Mouse (Mus musculus): ENCODE results near the gene Hs2st1. TPM values are rescaled to one million over a fixed set of nuclear protein-coding genes. Genes with fewer than 3 reads are reported as not detected.
A peak's percentile ranks its signal among the peaks of the same experiment; 100 is the strongest.
"Not testable (repeated sequence)": the region's sequence is repeated elsewhere in the genome, so short reads cannot be mapped to it uniquely, and the experiment has no call there.

Gene Hs2st1
- total and polyA plus RNA-seq, 2 experiments from 2014 or later, result 14.1 to 57.7 TPM

DNA sequence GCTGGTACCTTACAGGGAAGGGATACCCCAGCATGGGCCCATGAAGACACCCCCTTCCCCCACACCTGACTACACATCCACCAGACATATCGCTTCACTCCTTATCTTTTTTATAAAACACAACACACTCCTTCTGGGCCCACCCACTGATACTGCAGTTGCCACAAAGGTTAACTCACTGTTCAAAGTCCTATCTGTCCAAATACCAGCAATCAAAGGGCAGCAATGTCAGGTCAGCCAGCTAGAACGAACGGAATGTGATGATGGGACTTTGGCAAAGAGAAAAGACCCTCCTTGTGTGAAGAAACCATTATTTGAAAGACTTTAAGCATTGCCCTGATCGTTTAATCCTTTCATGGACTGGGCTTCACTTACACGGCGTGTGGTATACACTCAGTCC is 42.4 kb upstream of the Hs2st1 start:
- H3K9me3 ChIP-seq (ENCODE audit: low read length), result no peaks in the 10 kb centered on the region
- H3K27me3 ChIP-seq (ENCODE audit: insufficient read depth, low read length), result no peaks in the 10 kb centered on the region
- no peak overlapping the region for H3K4me2 ChIP-seq (ENCODE audit: low read depth)
- 63% methylated on average over 6 of the region's 6 CpGs for WGBS
- H3K9ac ChIP-seq, result no peak overlapping the region
- 0 out of 2 replicates have a peak, but pooled peaks cover 3% of the 10 kb centered on the region for H3K4me1 ChIP-seq (ENCODE audit: insufficient read depth)
- no peak for TF ChIP-seq CTCF (IDR thresholded peaks at IDR 0.05; ENCODE audit: low read depth)
- ATAC-seq, result no peak
- H3K36me3 ChIP-seq (ENCODE audit: insufficient read depth), result no peaks in the 10 kb centered on the region
- no peak for DNase-seq
- no peak overlapping the region for H3K27ac ChIP-seq (ENCODE audit: low read depth, low read length)
- H3K4me3 ChIP-seq (ENCODE audit: low read depth, low read length), result no peak overlapping the region

DNA sequence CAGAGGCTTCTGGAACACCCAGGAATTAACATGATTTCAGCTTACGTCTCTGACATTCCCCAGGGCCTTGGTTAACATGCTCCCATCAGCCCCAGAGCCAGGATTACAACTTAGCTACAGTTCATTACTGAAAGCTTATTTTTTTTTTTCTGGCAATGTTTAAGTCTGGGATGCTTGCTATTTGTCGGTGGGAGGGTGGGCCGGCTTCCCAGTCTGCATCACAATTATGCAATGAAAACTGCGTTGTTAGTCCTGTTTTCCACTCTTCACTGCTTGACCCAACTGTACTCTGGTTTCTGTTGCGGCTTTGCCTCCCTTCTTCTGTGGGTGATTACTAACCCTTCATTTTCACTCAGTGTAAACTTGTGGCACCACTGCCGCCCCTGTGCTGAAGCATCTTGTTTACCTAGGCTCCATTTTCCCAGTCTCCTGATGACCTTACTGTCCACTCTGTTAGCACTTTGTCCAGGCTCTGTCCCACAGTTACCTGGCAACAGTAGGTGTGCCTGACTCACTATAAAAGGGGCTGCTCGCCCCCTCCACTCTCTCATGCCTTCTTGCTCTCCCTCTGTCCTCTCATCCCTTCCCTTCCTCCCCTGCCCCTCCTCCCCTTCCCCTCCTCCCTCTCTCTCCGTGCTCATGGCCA is 41.8 kb upstream of the Hs2st1 start:
- DNase-seq (no peak), ATAC-seq (no peak; the same call in 1 of the 2 replicates)

DNA sequence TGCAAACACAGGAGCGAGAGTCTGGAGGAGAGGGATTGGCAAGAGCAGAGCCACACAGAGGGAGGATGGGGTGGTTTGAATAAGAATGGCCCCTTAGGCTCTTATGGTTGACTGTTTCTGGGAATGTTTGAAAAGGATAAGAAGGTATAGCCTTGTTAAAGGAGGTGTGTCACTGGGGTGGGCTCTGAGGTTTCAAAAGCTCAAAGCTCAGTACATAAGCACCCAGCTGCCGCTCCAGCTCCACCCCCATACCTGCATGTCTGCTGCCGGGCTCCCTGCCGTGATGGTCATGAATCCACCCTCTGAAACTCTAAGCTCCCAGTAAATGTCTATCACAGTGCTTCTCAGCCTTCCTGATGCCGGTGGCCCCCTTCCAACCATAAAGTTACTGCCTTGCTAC is 40.8 kb upstream of the Hs2st1 start:
- Histone ChIP-seq H3K4me1 (ENCODE audit: insufficient read depth) (no peaks in the 10 kb centered on the region), H3K4me2 (ENCODE audit: low read depth) (no peak overlapping the region), H3K9ac (no peak overlapping the region), H3K9me3 (ENCODE audit: low read length) (no peaks in the 10 kb centered on the region), H3K27me3 (ENCODE audit: insufficient read depth, low read length) (no peaks in the 10 kb centered on the region), H3K4me3 (ENCODE audit: low read depth, low read length) (no peak overlapping the region), H3K27ac (ENCODE audit: low read depth, low read length) (no peak overlapping the region), H3K36me3 (ENCODE audit: insufficient read depth) (no peaks in the 10 kb centered on the region)
- 52% methylated on average over 5 of the region's 5 CpGs for WGBS
- TF ChIP-seq CTCF (IDR thresholded peaks at IDR 0.05; ENCODE audit: low read depth), result no peak
- DNase-seq (no peak), ATAC-seq (no peak)

More for the DNA sequence above, 41.8 kb upstream of the Hs2st1 start:
- Histone ChIP-seq H3K4me1 (ENCODE audit: insufficient read depth) (0 out of 2 replicates have a peak, but pooled peaks cover under 1% of the 10 kb centered on the region), H3K9me3 (ENCODE audit: low read length) (no peaks in the 10 kb centered on the region), H3K36me3 (ENCODE audit: insufficient read depth) (no peaks in the 10 kb centered on the region), H3K27me3 (ENCODE audit: insufficient read depth, low read length) (no peaks in the 10 kb centered on the region), H3K4me2 (ENCODE audit: low read depth) (no peak overlapping the region), H3K9ac (no peak overlapping the region), H3K4me3 (ENCODE audit: low read depth, low read length) (no peak overlapping the region), H3K27ac (ENCODE audit: low read depth, low read length) (no peak overlapping the region)
- 26% methylated on average over 8 of the region's 8 CpGs for WGBS
- no peak for TF ChIP-seq CTCF (IDR thresholded peaks at IDR 0.05; ENCODE audit: low read depth)

DNA sequence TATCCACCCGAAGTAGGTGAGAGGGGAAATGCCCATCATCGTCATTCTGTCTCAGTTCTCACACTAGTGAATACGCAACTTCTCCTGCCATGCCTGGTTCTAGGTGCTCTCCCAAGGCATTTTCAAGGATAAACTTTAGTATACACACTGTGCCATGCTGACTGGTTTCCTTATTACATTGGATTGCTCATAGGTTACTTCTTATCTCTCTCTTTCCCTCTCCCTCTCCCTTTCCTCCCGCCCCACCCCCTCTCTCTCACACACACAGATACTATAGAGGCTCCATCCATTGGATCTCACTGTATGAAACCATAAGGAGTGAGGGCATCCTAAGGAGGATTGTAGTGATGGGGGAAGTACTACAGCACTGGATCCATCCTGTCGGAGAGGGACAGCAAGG is 38.1 kb upstream of the Hs2st1 start:
- H3K27ac ChIP-seq (ENCODE audit: low read depth, low read length), result no peak overlapping the region
- no peak overlapping the region for H3K9ac ChIP-seq
- H3K36me3 ChIP-seq (ENCODE audit: insufficient read depth), result no peaks in the 10 kb centered on the region
- TF ChIP-seq CTCF (IDR thresholded peaks at IDR 0.05; ENCODE audit: low read depth), result no peak
- H3K4me2 ChIP-seq (ENCODE audit: low read depth), result no peak overlapping the region
- no peak overlapping the region for H3K4me3 ChIP-seq (ENCODE audit: low read depth, low read length)
- WGBS, result 93% methylated on average over 5 of the region's 5 CpGs
- no peak for ATAC-seq
- H3K4me1 ChIP-seq (ENCODE audit: insufficient read depth), result no peaks in the 10 kb centered on the region
- no peak for DNase-seq
- H3K9me3 ChIP-seq (ENCODE audit: low read length), result no peaks in the 10 kb centered on the region
- H3K27me3 ChIP-seq (ENCODE audit: insufficient read depth, low read length), result no peaks in the 10 kb centered on the region

DNA sequence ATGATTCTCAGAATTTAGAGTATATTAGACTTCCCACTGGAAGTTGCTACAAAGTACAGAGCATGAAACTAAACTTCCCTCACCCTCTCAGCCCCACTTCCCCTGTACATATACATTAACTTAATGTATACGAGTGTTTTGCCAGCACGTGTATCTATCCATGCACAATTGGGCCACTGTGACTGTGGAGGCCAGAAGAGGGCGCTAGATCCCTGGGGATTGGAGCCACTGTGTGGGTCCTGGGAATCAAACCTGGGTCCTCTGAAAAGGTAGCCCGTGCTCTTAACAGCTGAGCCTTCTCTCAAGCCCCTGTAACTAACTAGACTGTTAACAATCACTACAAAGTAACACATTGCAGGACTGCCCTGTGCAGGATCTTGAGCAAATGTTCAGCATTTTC is 36.5 kb upstream of the Hs2st1 start:
- Histone ChIP-seq H3K4me1 (ENCODE audit: insufficient read depth) (no peaks in the 10 kb centered on the region), H3K27me3 (ENCODE audit: insufficient read depth, low read length) (no peaks in the 10 kb centered on the region), H3K27ac (ENCODE audit: low read depth, low read length) (no peak overlapping the region), H3K36me3 (ENCODE audit: insufficient read depth) (no peaks in the 10 kb centered on the region), H3K9ac (no peak overlapping the region), H3K9me3 (ENCODE audit: low read length) (no peaks in the 10 kb centered on the region), H3K4me2 (ENCODE audit: low read depth) (no peak overlapping the region), H3K4me3 (ENCODE audit: low read depth, low read length) (no peak overlapping the region)
- DNase-seq, result no peak
- WGBS, result 69% methylated on average over 4 of the region's 4 CpGs
- ATAC-seq, result no peak
- no peak for TF ChIP-seq CTCF (IDR thresholded peaks at IDR 0.05; ENCODE audit: low read depth)

DNA sequence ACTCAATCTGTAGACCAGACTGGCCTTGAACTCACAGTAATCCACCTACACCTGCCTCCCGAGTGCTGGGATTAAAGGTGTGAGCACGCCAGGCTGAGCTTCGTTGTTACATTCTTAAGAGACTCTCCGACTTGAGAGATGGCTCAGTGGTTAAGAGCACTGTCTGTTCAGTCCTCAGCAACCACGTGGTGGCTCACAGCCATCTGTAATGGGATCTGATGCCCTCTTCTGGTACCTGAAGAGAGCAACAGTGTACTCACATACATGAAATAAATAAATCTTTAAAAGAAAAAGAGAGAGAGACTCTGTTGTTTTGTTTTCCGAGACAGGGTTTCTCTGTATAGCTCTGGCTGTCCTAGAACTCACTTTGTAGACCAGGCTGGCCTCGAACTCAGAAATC is 35.8 kb upstream of the Hs2st1 start:
- H3K4me1 ChIP-seq (ENCODE audit: insufficient read depth); H3K27ac ChIP-seq (ENCODE audit: low read depth, low read length); H3K27me3 ChIP-seq (ENCODE audit: insufficient read depth, low read length); H3K4me3 ChIP-seq (ENCODE audit: low read depth, low read length); H3K9ac ChIP-seq; DNase-seq; H3K4me2 ChIP-seq (ENCODE audit: low read depth); H3K9me3 ChIP-seq (ENCODE audit: low read length); H3K36me3 ChIP-seq (ENCODE audit: insufficient read depth); ATAC-seq: not testable (repeated sequence)
- peak; percentile 39 for TF ChIP-seq CTCF (IDR thresholded peaks at IDR 0.05; ENCODE audit: low read depth)
- 66% methylated on average over 7 of the region's 7 CpGs for WGBS

DNA sequence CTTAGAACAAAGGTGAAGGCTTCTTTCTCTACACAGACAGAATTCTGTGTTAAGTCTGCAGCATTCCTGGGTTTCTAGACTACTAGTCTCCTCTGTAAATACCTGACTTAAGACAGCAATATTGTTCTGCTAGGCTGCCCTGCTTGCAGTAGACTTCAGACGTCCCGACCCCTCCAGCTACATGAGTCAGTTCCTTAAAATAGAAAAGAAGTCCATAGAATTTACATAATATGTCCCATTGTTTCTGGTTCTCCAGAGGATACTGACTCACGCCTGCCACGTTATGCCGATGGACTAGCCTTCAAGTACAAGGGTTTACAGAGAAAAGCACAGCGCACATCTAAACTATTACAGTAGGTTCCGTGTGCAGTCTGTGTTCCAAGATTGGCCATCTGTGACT is 34.2 kb upstream of the Hs2st1 start:
- 77% methylated on average over 7 of the region's 7 CpGs for WGBS
- H3K36me3 ChIP-seq (ENCODE audit: insufficient read depth), result no peaks in the 10 kb centered on the region
- no peak for DNase-seq
- no peak for TF ChIP-seq CTCF (IDR thresholded peaks at IDR 0.05; ENCODE audit: low read depth)
- H3K4me3 ChIP-seq (ENCODE audit: low read depth, low read length), result no peak overlapping the region
- ATAC-seq, result no peak
- no peaks in the 10 kb centered on the region for H3K9me3 ChIP-seq (ENCODE audit: low read length)
- H3K27me3 ChIP-seq (ENCODE audit: insufficient read depth, low read length), result no peaks in the 10 kb centered on the region
- H3K9ac ChIP-seq, result no peak overlapping the region
- H3K4me2 ChIP-seq (ENCODE audit: low read depth), result no peak overlapping the region
- no peak overlapping the region for H3K27ac ChIP-seq (ENCODE audit: low read depth, low read length)
- no peaks in the 10 kb centered on the region for H3K4me1 ChIP-seq (ENCODE audit: insufficient read depth)
